Mouse (Mus musculus): ENCODE results near the gene Grid1. TPM values are rescaled to one million over a fixed set of nuclear protein-coding genes. Genes with fewer than 3 reads are reported as not detected.
A peak's percentile ranks its signal among the peaks of the same experiment; 100 is the strongest.

The Grid1 gene
- polyA plus RNA-seq, 1 experiment from 2014 or later = 0.29 TPM

- TF ChIP-seq CTCF (IDR thresholded peaks at IDR 0.05) = no peak
- no peak for TF ChIP-seq EP300 (IDR thresholded peaks at IDR 0.05)
- DNase-seq (ENCODE audit: low spot score) (no peak), ATAC-seq (no peak)
- Histone ChIP-seq H3K4me2 (replicated peaks; ENCODE audit: low read depth, low read length) (no peak overlapping the region), H3K36me3 (ENCODE audit: insufficient read depth, low read length) (no peaks in the 10 kb centered on the region), H3K9ac (replicated peaks; ENCODE audit: low read depth) (no peak overlapping the region), H3K4me3 (ENCODE audit: low read depth, low read length) (no peak overlapping the region), H3K4me1 (ENCODE audit: insufficient read depth, low read depth, low read length) (no peaks in the 10 kb centered on the region), H3K9me3 (ENCODE audit: low read length) (no peaks in the 10 kb centered on the region), H3K27me3 (replicated peaks; ENCODE audit: insufficient read depth, low read length) (no peaks in the 10 kb centered on the region), H3K27ac (ENCODE audit: low read length) (no peak overlapping the region)
- WGBS = 74% methylated on average over 4 of the region's 4 CpGs
Observed at GRCm38 (mm10) chr14:34963616-34964168, 143.8 kb downstream of the Grid1 start.

- no peak overlapping the region for H3K9ac ChIP-seq (replicated peaks; ENCODE audit: low read depth)
- DNase-seq (ENCODE audit: low spot score) = peak; percentile 31
- no peak overlapping the region for H3K4me3 ChIP-seq (ENCODE audit: low read depth, low read length)
- WGBS = 48% methylated on average over 6 of the region's 6 CpGs
- H3K9me3 ChIP-seq (ENCODE audit: low read length) = no peaks in the 10 kb centered on the region
- H3K36me3 ChIP-seq (ENCODE audit: insufficient read depth, low read length) = no peaks in the 10 kb centered on the region
- H3K27me3 ChIP-seq (replicated peaks; ENCODE audit: insufficient read depth, low read length) = no peaks in the 10 kb centered on the region
- TF ChIP-seq CTCF (IDR thresholded peaks at IDR 0.05) (no peak), EP300 (IDR thresholded peaks at IDR 0.05) (no peak)
- no peaks in the 10 kb centered on the region for H3K4me1 ChIP-seq (ENCODE audit: insufficient read depth, low read depth, low read length)
- no peak overlapping the region for H3K27ac ChIP-seq (ENCODE audit: low read length)
- ATAC-seq = no peak
- no peak overlapping the region for H3K4me2 ChIP-seq (replicated peaks; ENCODE audit: low read depth, low read length)
Observed at GRCm38 (mm10) chr14:34969102-34969819, 149.4 kb downstream of the Grid1 start.

GRCm38 (mm10) chr14:34972930-34973329 lies 153.0 kb downstream of the Grid1 start:
- 74% methylated on average over 3 of the region's 3 CpGs for WGBS
- no peak for DNase-seq (ENCODE audit: low spot score)

GRCm38 (mm10) chr14:34980756-34981155 lies 160.8 kb downstream of the Grid1 start:
- H3K27me3 ChIP-seq (replicated peaks; ENCODE audit: insufficient read depth, low read length) = no peaks in the 10 kb centered on the region
- no peaks in the 10 kb centered on the region for H3K4me1 ChIP-seq (ENCODE audit: insufficient read depth, low read depth, low read length)
- H3K4me2 ChIP-seq (replicated peaks; ENCODE audit: low read depth, low read length) = no peak overlapping the region
- no peaks in the 10 kb centered on the region for H3K9me3 ChIP-seq (ENCODE audit: low read length)
- no peak for DNase-seq (ENCODE audit: low spot score)
- 36% methylated on average over 2 of the region's 2 CpGs for WGBS
- no peak overlapping the region for H3K9ac ChIP-seq (replicated peaks; ENCODE audit: low read depth)
- no peak overlapping the region for H3K27ac ChIP-seq (ENCODE audit: low read length)
- H3K36me3 ChIP-seq (ENCODE audit: insufficient read depth, low read length) = no peaks in the 10 kb centered on the region
- TF ChIP-seq EP300 (IDR thresholded peaks at IDR 0.05) = no peak
- no peak for TF ChIP-seq CTCF (IDR thresholded peaks at IDR 0.05)
- no peak for ATAC-seq
- H3K4me3 ChIP-seq (ENCODE audit: low read depth, low read length) = no peak overlapping the region

More at GRCm38 (mm10) chr14:34972930-34973329, 153.0 kb downstream of the Grid1 start:
- Histone ChIP-seq H3K4me2 (replicated peaks; ENCODE audit: low read depth, low read length) (no peak overlapping the region), H3K9ac (replicated peaks; ENCODE audit: low read depth) (no peak overlapping the region), H3K4me1 (ENCODE audit: insufficient read depth, low read depth, low read length) (no peaks in the 10 kb centered on the region), H3K27me3 (replicated peaks; ENCODE audit: insufficient read depth, low read length) (no peaks in the 10 kb centered on the region), H3K9me3 (ENCODE audit: low read length) (no peaks in the 10 kb centered on the region), H3K36me3 (ENCODE audit: insufficient read depth, low read length) (no peaks in the 10 kb centered on the region), H3K4me3 (ENCODE audit: low read depth, low read length) (no peak overlapping the region), H3K27ac (ENCODE audit: low read length) (no peak overlapping the region)
- TF ChIP-seq EP300 (IDR thresholded peaks at IDR 0.05) = no peak
- TF ChIP-seq CTCF (IDR thresholded peaks at IDR 0.05) = no peak
- no peak for ATAC-seq

- TF ChIP-seq EP300 (IDR thresholded peaks at IDR 0.05) = no peak
- no peak for TF ChIP-seq CTCF (IDR thresholded peaks at IDR 0.05)
- ATAC-seq = no peak
- Histone ChIP-seq H3K27ac (ENCODE audit: low read length) (no peak overlapping the region), H3K36me3 (ENCODE audit: insufficient read depth, low read length) (no peaks in the 10 kb centered on the region), H3K9me3 (ENCODE audit: low read length) (no peaks in the 10 kb centered on the region), H3K4me2 (replicated peaks; ENCODE audit: low read depth, low read length) (no peak overlapping the region), H3K4me3 (ENCODE audit: low read depth, low read length) (no peak overlapping the region), H3K9ac (replicated peaks; ENCODE audit: low read depth) (no peak overlapping the region), H3K4me1 (ENCODE audit: insufficient read depth, low read depth, low read length) (no peaks in the 10 kb centered on the region), H3K27me3 (replicated peaks; ENCODE audit: insufficient read depth, low read length) (no peaks in the 10 kb centered on the region)
- no peak for DNase-seq (ENCODE audit: low spot score)
- 68% methylated on average over 5 of the region's 5 CpGs for WGBS
Observed at GRCm38 (mm10) chr14:34989131-34989530, 169.2 kb downstream of the Grid1 start.

GRCm38 (mm10) chr14:35006736-35007135 lies 186.8 kb downstream of the Grid1 start:
- H3K36me3 ChIP-seq (ENCODE audit: insufficient read depth, low read length) = no peaks in the 10 kb centered on the region
- no peaks in the 10 kb centered on the region for H3K4me1 ChIP-seq (ENCODE audit: insufficient read depth, low read depth, low read length)
- H3K27ac ChIP-seq (ENCODE audit: low read length) = no peak overlapping the region
- no peak for TF ChIP-seq EP300 (IDR thresholded peaks at IDR 0.05)
- no peak for TF ChIP-seq CTCF (IDR thresholded peaks at IDR 0.05)
- ATAC-seq (no peak), DNase-seq (ENCODE audit: low spot score) (no peak)
- no peak overlapping the region for H3K9ac ChIP-seq (replicated peaks; ENCODE audit: low read depth)
- no peaks in the 10 kb centered on the region for H3K9me3 ChIP-seq (ENCODE audit: low read length)
- H3K27me3 ChIP-seq (replicated peaks; ENCODE audit: insufficient read depth, low read length) = no peaks in the 10 kb centered on the region
- no peak overlapping the region for H3K4me2 ChIP-seq (replicated peaks; ENCODE audit: low read depth, low read length)
- WGBS = 77% methylated on average over 7 of the region's 7 CpGs
- H3K4me3 ChIP-seq (ENCODE audit: low read depth, low read length) = no peak overlapping the region

All from lung, postnatal 0 days (tissue).